Mouse (Mus musculus) lung, postnatal 0 days (tissue): ENCODE results near the gene Nupr1. TPM values are rescaled to one million over a fixed set of nuclear protein-coding genes. Genes with fewer than 3 reads are reported as not detected.
A peak's percentile ranks its signal among the peaks of the same experiment; 100 is the strongest.

ENCODE experiments used
- ATAC-seq: fragments of 200-750 bp; cut with Nextera tagmentation; 2 replicates; pipeline ENCODE4 v1.8.0; 2017; ENCODE audit warnings: moderate library complexity
- DNase-seq: peaks from one replicate; pipeline ENCODE4 v3.0.0-alpha.2; 2016; ENCODE audit warnings: low spot score
- H3K27ac ChIP-seq: fragments of 300-500 bp; sonication (generic); 2 replicates; pipeline ENCODE4 v1.5.1; 2014; ENCODE audit warnings: antibody characterized with exemption, mild to moderate bottlenecking, low read length, mixed read lengths
- H3K27me3 ChIP-seq: fragments of 300-500 bp; sonication (generic); replicated peaks from 2 replicates; pipeline ENCODE4 v1.6.1; 2014; ENCODE audit warnings: low read length, mixed read lengths; ENCODE audit not compliant: insufficient read depth
- H3K36me3 ChIP-seq: fragments of 300-500 bp; sonication (generic); 2 replicates; pipeline ENCODE4 v1.6.1; 2014; ENCODE audit warnings: low read length, mixed read lengths; ENCODE audit not compliant: insufficient read depth
- H3K4me1 ChIP-seq: fragments of 300-500 bp; sonication (generic); 2 replicates; pipeline ENCODE4 v1.6.1; 2014; ENCODE audit warnings: antibody characterized with exemption, low read depth, low read length, mixed read lengths; ENCODE audit not compliant: insufficient read depth
- H3K4me2 ChIP-seq: fragments of 300-500 bp; sonication (generic); replicated peaks from 2 replicates; pipeline ENCODE4 v1.6.1; 2014; ENCODE audit warnings: low read depth, mild to moderate bottlenecking, low read length, moderate library complexity, mixed read lengths
- H3K4me3 ChIP-seq: fragments of 300-500 bp; sonication (generic); 2 replicates; pipeline ENCODE4 v1.5.1; 2014; ENCODE audit warnings: low read depth, low read length
- H3K9ac ChIP-seq: fragments of 300-500 bp; sonication (generic); replicated peaks from 2 replicates; pipeline ENCODE4 v1.6.1; 2014; ENCODE audit warnings: low read depth, mild to moderate bottlenecking
- H3K9me3 ChIP-seq: fragments of 300-500 bp; sonication (generic); 2 replicates; pipeline ENCODE4 v1.6.1; 2016; ENCODE audit warnings: low read length, mixed read lengths
- CTCF ChIP-seq: IDR thresholded peaks from 2 replicates; pipeline ENCODE4 v1.5.1; 2016; ENCODE audit warnings: antibody characterized with exemption, mild to moderate bottlenecking
- EP300 ChIP-seq: IDR thresholded peaks from 2 replicates; pipeline ENCODE4 v1.6.1; 2016; ENCODE audit warnings: antibody characterized with exemption, mild to moderate bottlenecking, control low read depth
- WGBS: fragments of 180-500 bp; shearing (Covaris S2); extraction: QIAGEN DNeasy Blood & Tissue Kit; methylation state at CpG from one replicate; pipeline ENCODE4 v1.1.7; 2014; 5-methylcytosine and 5-hydroxymethylcytosine counted together
- polyA plus RNA-seq: library from polyadenylated mRNA; unstranded; fragments of >200 nt; fragmentation: Nextera tagmentation; extraction: Ambion mirVana; gene quantifications from 2 replicates; pipeline ENCODE4 v1.2.1, GENCODE M21; 2015

The Nupr1 gene
- polyA plus RNA-seq, 1 experiment from 2014 or later: 308 TPM

- Histone ChIP-seq H3K9me3 (no peaks in the 10 kb centered on the region), H3K4me1 (peaks cover 7% of the 10 kb centered on the region), H3K27ac (peak overlapping the region; percentile 65), H3K4me2 (peak overlapping the region; percentile 52), H3K36me3 (no peaks in the 10 kb centered on the region), H3K27me3 (no peaks in the 10 kb centered on the region), H3K4me3 (peak overlapping the region; percentile 36), H3K9ac (peak overlapping the region; percentile 35)
- no peak for TF ChIP-seq CTCF
- TF ChIP-seq EP300: peak; percentile 65; the same call in 1 of the 2 replicates
- peak; percentile 93 for ATAC-seq
- peak; percentile 95 for DNase-seq
- WGBS: 12% methylated on average over 6 of the region's 6 CpGs
These were observed 5.3 kb downstream of the Nupr1 start for GRCm38 (mm10) chr7:126625369-126625768.

- peak overlapping the region; percentile 36 for H3K4me3 ChIP-seq
- ATAC-seq: 0 out of 2 replicates have a peak, but pooled peaks have one; percentile 4
- no peaks in the 10 kb centered on the region for H3K9me3 ChIP-seq
- H3K4me1 ChIP-seq: peaks cover 7% of the 10 kb centered on the region
- DNase-seq: peak; percentile 39
- peak overlapping the region; percentile 52 for H3K4me2 ChIP-seq
- H3K36me3 ChIP-seq: no peaks in the 10 kb centered on the region
- H3K9ac ChIP-seq: peak overlapping the region; percentile 35
- no peak for TF ChIP-seq EP300
- 0 out of 2 replicates have a peak, but pooled peaks have one; percentile 14 for TF ChIP-seq CTCF
- WGBS: 42% methylated on average over 16 of the region's 16 CpGs
- no peaks in the 10 kb centered on the region for H3K27me3 ChIP-seq
- H3K27ac ChIP-seq: peak overlapping the region; percentile 65
These were observed 5.9 kb downstream of the Nupr1 start for GRCm38 (mm10) chr7:126624774-126625173.

GRCm38 (mm10) chr7:126623381-126623780 is 7.3 kb downstream of the Nupr1 start:
- no peak overlapping the region for H3K4me3 ChIP-seq
- H3K4me1 ChIP-seq: peaks cover 7% of the 10 kb centered on the region
- DNase-seq (no peak), ATAC-seq (no peak)
- TF ChIP-seq EP300: no peak
- TF ChIP-seq CTCF: no peak
- no peaks in the 10 kb centered on the region for H3K9me3 ChIP-seq
- no peak overlapping the region for H3K27ac ChIP-seq
- WGBS: 63% methylated on average over 1 of the region's 1 CpGs
- H3K27me3 ChIP-seq: no peaks in the 10 kb centered on the region
- peak overlapping the region; percentile 52 for H3K4me2 ChIP-seq
- H3K36me3 ChIP-seq: no peaks in the 10 kb centered on the region
- no peak overlapping the region for H3K9ac ChIP-seq

GRCm38 (mm10) chr7:126621452-126622359 is 9.0 kb downstream of the Nupr1 start:
- TF ChIP-seq CTCF (no peak), EP300 (no peak)
- Histone ChIP-seq H3K4me3 (no peak overlapping the region), H3K9me3 (no peaks in the 10 kb centered on the region), H3K9ac (no peak overlapping the region), H3K4me2 (no peak overlapping the region), H3K27me3 (no peaks in the 10 kb centered on the region), H3K27ac (peak overlapping the region; percentile 43; the same call in 1 of the 2 replicates), H3K36me3 (no peaks in the 10 kb centered on the region), H3K4me1 (peaks cover 7% of the 10 kb centered on the region)
- DNase-seq: peak; percentile 72
- peak; percentile 29 for ATAC-seq
- WGBS: 46% methylated on average over 9 of the region's 9 CpGs

- H3K4me3 ChIP-seq: no peak overlapping the region
- ATAC-seq (no peak), DNase-seq (peak; percentile 61)
- H3K27me3 ChIP-seq: no peaks in the 10 kb centered on the region
- no peaks in the 10 kb centered on the region for H3K36me3 ChIP-seq
- TF ChIP-seq EP300 (no peak), CTCF (no peak)
- H3K9me3 ChIP-seq: no peaks in the 10 kb centered on the region
- H3K9ac ChIP-seq: no peak overlapping the region
- H3K4me1 ChIP-seq: peaks cover 4% of the 10 kb centered on the region; the same call in 1 of the 2 replicates
- H3K4me2 ChIP-seq: no peak overlapping the region
- 62% methylated on average over 10 of the region's 10 CpGs for WGBS
- no peak overlapping the region; the same call in 1 of the 2 replicates for H3K27ac ChIP-seq
These were observed 10.9 kb downstream of the Nupr1 start for GRCm38 (mm10) chr7:126619559-126620275.

GRCm38 (mm10) chr7:126616707-126617106 is 14.0 kb downstream of the Nupr1 start:
- TF ChIP-seq CTCF (peak; percentile 25), EP300 (no peak)
- WGBS: 58% methylated on average over 3 of the region's 3 CpGs
- ATAC-seq (no peak), DNase-seq (no peak)
- no peaks in the 10 kb centered on the region for H3K27me3 ChIP-seq
- H3K4me1 ChIP-seq: peaks cover 3% of the 10 kb centered on the region; the same call in 1 of the 2 replicates
- no peaks in the 10 kb centered on the region for H3K9me3 ChIP-seq
- no peak overlapping the region for H3K27ac ChIP-seq
- H3K4me3 ChIP-seq: no peak overlapping the region
- no peak overlapping the region for H3K9ac ChIP-seq
- no peak overlapping the region for H3K4me2 ChIP-seq
- no peaks in the 10 kb centered on the region for H3K36me3 ChIP-seq
